Mouse (Mus musculus) limb, embryonic 13.5 days (tissue): ENCODE results near the gene Ift140. TPM values are rescaled to one million over a fixed set of nuclear protein-coding genes. Genes with fewer than 3 reads are reported as not detected.
A peak's percentile ranks its signal among the peaks of the same experiment; 100 is the strongest.

ENCODE experiments used
- ATAC-seq: fragments of 200-750 bp; cut with Nextera tagmentation; 2 replicates; pipeline ENCODE4 v1.8.0; 2017; ENCODE audit warnings: low read depth, moderate number of reproducible peaks, moderate TSS enrichment; ENCODE audit not compliant: low FRiP score
- H3K27ac ChIP-seq: fragments of 300-500 bp; sonication (generic); 2 replicates; pipeline ENCODE4 v1.5.1; 2015; ENCODE audit warnings: inconsistent platforms, mild to moderate bottlenecking, moderate library complexity
- H3K27me3 ChIP-seq: fragments of 300-500 bp; sonication (generic); 2 replicates; pipeline ENCODE4 v1.6.1; 2015; ENCODE audit warnings: mild to moderate bottlenecking, inconsistent platforms
- H3K36me3 ChIP-seq: fragments of 300-500 bp; sonication (generic); 2 replicates; pipeline ENCODE4 v1.6.1; 2015; ENCODE audit warnings: inconsistent platforms, mild to moderate bottlenecking, moderate library complexity
- H3K4me1 ChIP-seq: fragments of 300-500 bp; sonication (generic); 2 replicates; pipeline ENCODE4 v1.6.1; 2015; ENCODE audit warnings: inconsistent platforms
- H3K4me2 ChIP-seq: fragments of 300-500 bp; sonication (generic); replicated peaks from 2 replicates; pipeline ENCODE4 v1.6.1; 2015; ENCODE audit warnings: inconsistent platforms, mild to moderate bottlenecking, moderate library complexity
- H3K4me3 ChIP-seq: fragments of 300-500 bp; sonication (generic); 2 replicates; pipeline ENCODE4 v1.5.1; 2015; ENCODE audit warnings: moderate library complexity, mild to moderate bottlenecking, inconsistent platforms
- H3K9ac ChIP-seq: fragments of 300-500 bp; sonication (generic); 2 replicates; pipeline ENCODE4 v1.6.1; 2015; ENCODE audit warnings: mild to moderate bottlenecking, inconsistent platforms
- H3K9me3 ChIP-seq: fragments of 300-500 bp; sonication (generic); 2 replicates; pipeline ENCODE4 v1.6.1; 2016; ENCODE audit warnings: inconsistent platforms
- WGBS: fragments of 180-500 bp; shearing (Covaris S2); methylation state at CpG from one replicate; pipeline ENCODE4 v1.1.7; 2015; 5-methylcytosine and 5-hydroxymethylcytosine counted together
- polyA plus RNA-seq: library from polyadenylated mRNA; unstranded; fragments of >200 nt; fragmentation: Nextera tagmentation; extraction: Ambion mirVana; gene quantifications from 2 replicates; pipeline ENCODE4 v1.2.1, GENCODE M21; 2015

Gene Ift140
- polyA plus RNA-seq, 1 experiment from 2014 or later: 22.5 TPM

DNA sequence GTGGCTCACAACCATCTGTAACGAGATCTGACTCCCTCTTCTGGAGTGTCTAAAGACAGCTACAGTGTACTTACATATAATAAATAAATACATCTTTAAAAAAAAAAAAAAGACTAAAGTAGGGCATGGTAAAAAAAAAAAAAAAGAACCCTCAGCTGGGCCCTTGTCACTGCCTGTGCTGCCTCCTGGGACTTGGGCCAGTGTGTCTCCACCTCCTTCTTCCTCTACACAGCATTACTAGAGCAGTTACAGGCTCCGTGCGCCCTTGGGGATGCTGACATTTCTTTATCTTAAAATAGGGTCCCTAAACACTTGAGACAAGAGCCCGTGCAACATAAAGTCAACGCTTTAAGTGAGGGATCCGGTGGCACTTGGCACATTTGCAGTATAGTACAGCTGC is 31.3 kb downstream of the Ift140 start:
- Histone ChIP-seq H3K9me3 (no peaks in the 10 kb centered on the region), H3K9ac (no peak overlapping the region), H3K4me2 (no peak overlapping the region), H3K4me3 (no peak overlapping the region), H3K27me3 (no peaks in the 10 kb centered on the region), H3K36me3 (peaks cover 55% of the 10 kb centered on the region), H3K27ac (no peak overlapping the region), H3K4me1 (no peaks in the 10 kb centered on the region)
- 88% methylated on average over 6 of the region's 6 CpGs for WGBS
- no peak for ATAC-seq

GRCm38 (mm10) chr17:25053274-25053673 is 37.4 kb downstream of the Ift140 start:
- ATAC-seq: no peak
- Histone ChIP-seq H3K9me3 (no peaks in the 10 kb centered on the region), H3K4me1 (no peaks in the 10 kb centered on the region), H3K27me3 (no peaks in the 10 kb centered on the region), H3K4me2 (no peak overlapping the region), H3K36me3 (peaks cover 80% of the 10 kb centered on the region), H3K4me3 (no peak overlapping the region), H3K27ac (no peak overlapping the region), H3K9ac (no peak overlapping the region)
- WGBS: 84% methylated on average over 9 of the region's 9 CpGs

GRCm38 (mm10) chr17:25057041-25057440 is 41.2 kb downstream of the Ift140 start:
- H3K9me3 ChIP-seq: no peaks in the 10 kb centered on the region
- H3K9ac ChIP-seq: no peak overlapping the region
- no peak overlapping the region for H3K4me3 ChIP-seq
- no peak overlapping the region for H3K27ac ChIP-seq
- H3K36me3 ChIP-seq: peaks cover 83% of the 10 kb centered on the region
- no peak overlapping the region for H3K4me2 ChIP-seq
- WGBS: 80% methylated on average over 6 of the region's 6 CpGs
- no peak for ATAC-seq
- H3K27me3 ChIP-seq: no peaks in the 10 kb centered on the region
- no peaks in the 10 kb centered on the region for H3K4me1 ChIP-seq

DNA sequence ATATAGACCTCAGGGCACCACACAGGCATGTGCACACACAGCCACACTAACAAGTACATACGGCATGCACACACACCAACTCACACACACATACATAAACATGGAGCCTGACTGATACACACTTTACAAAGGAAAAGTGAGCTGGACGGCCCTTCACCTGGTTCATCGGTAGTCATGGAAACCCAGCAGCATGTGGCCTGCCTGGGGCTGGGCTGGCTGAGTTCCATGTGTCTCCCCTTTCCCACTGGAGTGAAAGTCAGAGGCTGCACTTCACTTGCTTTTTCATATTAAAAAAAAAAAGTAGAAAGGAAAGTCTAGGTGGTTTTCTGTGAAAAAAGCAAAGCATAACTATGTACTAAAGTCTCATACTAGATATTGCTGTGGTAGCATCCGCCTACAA is 47.4 kb downstream of the Ift140 start:
- 81% methylated on average over 4 of the region's 4 CpGs for WGBS
- Histone ChIP-seq H3K9me3 (no peaks in the 10 kb centered on the region), H3K36me3 (peaks cover 56% of the 10 kb centered on the region), H3K4me1 (peaks cover 4% of the 10 kb centered on the region; the same call in 1 of the 2 replicates), H3K4me2 (no peak overlapping the region), H3K27me3 (no peaks in the 10 kb centered on the region), H3K4me3 (no peak overlapping the region), H3K9ac (no peak overlapping the region), H3K27ac (no peak overlapping the region)
- no peak for ATAC-seq

GRCm38 (mm10) chr17:25063872-25064271 is 48.0 kb downstream of the Ift140 start:
- Histone ChIP-seq H3K4me2 (no peak overlapping the region), H3K27ac (peak overlapping the region; percentile 22; the same call in 1 of the 2 replicates), H3K27me3 (no peaks in the 10 kb centered on the region), H3K4me3 (no peak overlapping the region), H3K9ac (no peak overlapping the region), H3K9me3 (no peaks in the 10 kb centered on the region), H3K36me3 (peaks cover 53% of the 10 kb centered on the region), H3K4me1 (peaks cover 4% of the 10 kb centered on the region; the same call in 1 of the 2 replicates)
- ATAC-seq: no peak
- 88% methylated on average over 12 of the region's 12 CpGs for WGBS

- Histone ChIP-seq H3K4me3 (no peak overlapping the region), H3K36me3 (peaks cover 49% of the 10 kb centered on the region), H3K27me3 (no peaks in the 10 kb centered on the region), H3K9me3 (no peaks in the 10 kb centered on the region), H3K4me1 (peaks cover 4% of the 10 kb centered on the region; the same call in 1 of the 2 replicates), H3K9ac (no peak overlapping the region), H3K27ac (no peak overlapping the region), H3K4me2 (no peak overlapping the region)
- no peak for ATAC-seq
- WGBS: 78% methylated on average over 9 of the region's 9 CpGs
These were observed 48.5 kb downstream of the Ift140 start for GRCm38 (mm10) chr17:25064351-25064750.

DNA sequence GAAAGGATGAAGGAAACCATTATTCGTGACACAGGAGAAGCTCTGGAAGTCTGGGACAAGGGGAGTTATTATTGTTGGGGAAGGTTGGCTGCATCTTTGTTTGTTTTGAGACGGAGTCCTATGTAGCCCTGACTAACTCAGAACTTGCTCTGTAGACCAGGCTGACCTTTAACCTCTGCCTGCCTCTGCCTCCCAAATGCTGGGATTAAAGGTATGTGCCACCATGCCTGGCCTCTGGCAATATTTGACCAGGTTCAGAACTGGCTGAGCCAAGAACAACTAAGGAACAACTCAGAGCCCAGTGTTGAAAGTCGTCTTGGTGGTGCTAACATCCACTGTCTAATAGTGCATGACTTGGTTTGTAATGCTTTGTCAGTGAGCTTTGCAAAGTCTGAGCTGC is 49.3 kb downstream of the Ift140 start:
- WGBS: 88% methylated on average over 3 of the region's 3 CpGs
- H3K27me3 ChIP-seq: no peaks in the 10 kb centered on the region
- no peaks in the 10 kb centered on the region for H3K9me3 ChIP-seq
- H3K4me1 ChIP-seq: peaks cover 4% of the 10 kb centered on the region; the same call in 1 of the 2 replicates
- H3K4me2 ChIP-seq: no peak overlapping the region
- H3K4me3 ChIP-seq: no peak overlapping the region
- no peak overlapping the region for H3K9ac ChIP-seq
- no peak overlapping the region for H3K27ac ChIP-seq
- H3K36me3 ChIP-seq: peaks cover 50% of the 10 kb centered on the region
- ATAC-seq: no peak

DNA sequence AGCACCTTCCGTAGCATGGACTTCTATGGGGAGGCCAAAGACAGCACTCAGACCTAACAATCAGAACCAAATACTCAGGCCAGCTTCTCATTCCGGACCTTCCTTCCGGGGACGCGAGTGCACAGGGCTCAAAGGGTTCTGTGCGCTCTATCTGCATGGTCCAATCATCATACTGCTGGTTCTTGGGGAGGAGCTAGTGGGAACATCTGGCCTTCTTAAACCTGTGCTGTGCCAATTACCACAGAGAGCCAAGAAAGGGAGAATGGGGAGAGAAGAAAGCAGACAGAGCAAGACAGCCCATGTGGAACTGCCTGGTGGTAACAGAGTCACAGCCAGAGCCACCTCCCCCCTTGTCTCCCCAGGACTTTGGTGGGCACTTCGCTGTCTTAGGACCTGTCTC is 50.7 kb downstream of the Ift140 start:
- Histone ChIP-seq H3K9ac (no peak overlapping the region), H3K4me3 (no peak overlapping the region), H3K27me3 (no peaks in the 10 kb centered on the region)

DNA sequence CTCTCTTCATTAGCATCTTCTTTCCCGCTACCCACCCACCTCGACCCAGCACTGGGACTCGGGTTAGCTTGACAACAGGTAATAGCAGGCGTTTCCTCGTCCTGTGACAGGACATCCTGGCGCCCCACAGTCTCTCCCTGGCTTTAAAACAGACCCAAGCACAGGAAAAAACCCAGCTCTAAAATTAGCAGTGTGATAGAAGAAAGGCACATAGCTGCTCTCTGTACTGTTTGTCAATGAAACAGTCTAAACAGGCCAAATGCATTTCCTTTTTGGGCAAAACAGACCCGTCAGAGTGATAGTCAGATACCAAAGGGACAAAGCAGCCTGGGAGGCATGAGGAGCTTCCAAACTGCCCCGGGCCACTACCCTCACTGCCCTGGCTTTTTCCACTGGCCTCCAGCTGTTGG is 51.6 kb downstream of the Ift140 start:
- 61% methylated on average over 8 of the region's 8 CpGs for WGBS
- peaks cover 36% of the 10 kb centered on the region for H3K36me3 ChIP-seq
- H3K4me3 ChIP-seq: no peak overlapping the region
- H3K4me2 ChIP-seq: no peak overlapping the region
- no peak overlapping the region for H3K9ac ChIP-seq
- H3K27ac ChIP-seq: no peak overlapping the region
- H3K27me3 ChIP-seq: no peaks in the 10 kb centered on the region
- no peak for ATAC-seq
- no peaks in the 10 kb centered on the region for H3K9me3 ChIP-seq
- peaks cover 4% of the 10 kb centered on the region; the same call in 1 of the 2 replicates for H3K4me1 ChIP-seq

More for the DNA sequence above, 50.7 kb downstream of the Ift140 start:
- no peak for ATAC-seq
- Histone ChIP-seq H3K27ac (no peak overlapping the region), H3K4me1 (peaks cover 4% of the 10 kb centered on the region; the same call in 1 of the 2 replicates), H3K36me3 (peaks cover 41% of the 10 kb centered on the region), H3K4me2 (no peak overlapping the region), H3K9me3 (no peaks in the 10 kb centered on the region)
- WGBS: 91% methylated on average over 7 of the region's 7 CpGs

DNA sequence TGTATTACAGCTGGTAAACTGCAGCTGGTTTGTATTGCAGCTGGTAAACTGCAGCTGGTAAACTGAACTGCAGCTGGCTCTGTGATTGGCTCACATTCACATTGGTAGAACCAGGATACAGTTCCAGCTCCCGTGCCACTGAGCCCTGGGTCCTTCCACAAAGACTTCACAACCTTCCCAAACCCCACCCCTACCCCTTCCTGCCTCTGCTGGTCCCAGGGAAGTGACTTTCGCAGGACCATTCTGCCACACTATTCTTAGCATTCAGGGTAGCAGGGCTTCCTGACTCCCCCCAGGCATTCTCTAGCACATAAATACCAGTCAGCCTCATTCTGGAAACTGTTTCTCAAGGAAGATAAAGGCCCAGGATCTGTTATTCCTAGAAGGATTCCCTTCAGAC is 52.8 kb downstream of the Ift140 start:
- Histone ChIP-seq H3K27me3 (no peaks in the 10 kb centered on the region), H3K9ac (no peak overlapping the region), H3K4me3 (no peak overlapping the region), H3K4me1 (no peaks in the 10 kb centered on the region), H3K27ac (no peak overlapping the region), H3K4me2 (no peak overlapping the region), H3K36me3 (peaks cover 37% of the 10 kb centered on the region), H3K9me3 (no peaks in the 10 kb centered on the region)
- 55% methylated on average over 2 of the region's 2 CpGs for WGBS
- no peak for ATAC-seq

DNA sequence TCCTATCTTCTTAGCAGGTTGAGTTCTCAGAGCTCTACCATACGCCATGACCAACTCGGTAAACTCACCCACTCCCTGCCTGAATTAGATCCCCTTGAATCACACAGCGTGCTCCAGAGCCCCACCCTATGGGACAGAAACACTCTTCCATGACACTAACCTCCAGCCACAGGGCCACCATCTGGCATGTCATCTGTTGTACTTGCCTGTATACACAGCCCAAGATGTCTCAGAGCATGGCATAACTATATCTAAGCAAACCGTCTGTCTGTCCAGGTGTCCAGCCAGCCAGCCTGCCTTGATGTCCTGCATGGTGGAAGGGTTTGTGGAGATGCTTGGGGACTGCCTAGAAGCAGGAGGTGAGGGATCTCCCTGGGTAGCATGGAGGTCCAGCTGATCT is 61.0 kb downstream of the Ift140 start:
- H3K36me3 ChIP-seq: peaks cover 6% of the 10 kb centered on the region; the same call in 1 of the 2 replicates
- H3K4me2 ChIP-seq: no peak overlapping the region
- no peak overlapping the region for H3K4me3 ChIP-seq
- H3K9me3 ChIP-seq: no peaks in the 10 kb centered on the region
- no peak for ATAC-seq
- H3K27me3 ChIP-seq: no peaks in the 10 kb centered on the region
- WGBS: 91% methylated on average over 4 of the region's 4 CpGs
- peaks cover 23% of the 10 kb centered on the region for H3K4me1 ChIP-seq
- H3K27ac ChIP-seq: no peak overlapping the region
- no peak overlapping the region for H3K9ac ChIP-seq

DNA sequence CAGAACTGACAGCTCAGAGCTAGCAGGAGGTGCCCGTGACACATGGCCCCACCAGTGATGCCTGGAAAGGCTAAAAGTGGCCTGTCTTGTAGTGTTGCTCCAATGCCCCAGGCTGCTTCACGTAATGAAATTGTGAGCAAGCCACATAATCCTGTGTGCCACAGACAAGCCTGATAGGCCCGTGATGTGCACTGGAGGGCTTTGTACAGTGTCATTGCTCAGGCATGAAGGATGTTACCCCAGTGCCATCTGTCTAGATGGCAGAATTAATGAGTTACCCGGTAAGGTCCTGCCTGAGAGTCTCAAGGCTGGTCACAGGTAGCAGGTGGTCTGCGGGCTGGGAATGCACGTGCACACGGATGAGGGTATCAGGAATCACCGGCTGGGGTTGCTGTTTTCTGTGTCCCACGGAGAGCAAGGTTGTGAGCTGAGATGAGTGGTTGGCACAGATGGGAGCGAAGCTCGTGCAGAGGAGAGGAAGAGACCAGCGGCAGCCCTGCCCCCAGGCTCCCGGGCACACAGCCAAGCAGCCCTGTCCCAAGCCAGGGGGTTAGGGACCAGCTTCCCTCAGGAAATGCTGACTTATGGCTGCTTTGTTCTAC is 62.0 kb downstream of the Ift140 start:
- peaks cover 33% of the 10 kb centered on the region for H3K4me1 ChIP-seq
- no peak for ATAC-seq
- peak overlapping the region; percentile 28 for H3K4me2 ChIP-seq

DNA sequence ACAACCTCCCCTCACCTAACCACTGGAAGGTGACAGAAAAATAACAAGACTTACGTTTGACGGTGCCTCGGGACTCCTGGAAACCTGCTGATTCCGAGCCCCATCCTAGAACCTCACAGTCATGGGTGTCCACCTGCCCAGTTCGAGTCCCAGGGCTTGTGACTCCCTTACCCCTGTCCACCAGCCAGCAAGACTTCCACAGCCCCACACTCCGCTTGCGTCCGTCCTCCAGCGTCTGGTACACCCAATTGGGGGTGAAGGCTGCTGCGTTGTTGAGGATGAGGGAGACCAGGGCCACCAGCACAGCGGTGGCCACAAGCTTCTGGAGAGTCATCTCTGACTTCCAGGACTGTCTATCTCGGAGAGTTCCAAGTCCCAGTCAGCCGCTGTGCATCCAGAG is 64.3 kb downstream of the Ift140 start:
- H3K4me3 ChIP-seq: peak overlapping the region; percentile 27
- ATAC-seq: no peak
- H3K27ac ChIP-seq: 0 out of 2 replicates have a peak overlapping the region, but pooled peaks have one; percentile 45
- peaks cover 56% of the 10 kb centered on the region for H3K4me1 ChIP-seq
- no peaks in the 10 kb centered on the region; the same call in 1 of the 2 replicates for H3K36me3 ChIP-seq
- no peaks in the 10 kb centered on the region for H3K27me3 ChIP-seq
- H3K9ac ChIP-seq: 0 out of 2 replicates have a peak overlapping the region, but pooled peaks have one; percentile 10
- 89% methylated on average over 13 of the region's 13 CpGs for WGBS
- peak overlapping the region; percentile 3; the same call in 1 of the 2 replicates for H3K4me2 ChIP-seq
- no peaks in the 10 kb centered on the region for H3K9me3 ChIP-seq

More for the DNA sequence above, 62.0 kb downstream of the Ift140 start:
- Histone ChIP-seq H3K9me3 (no peaks in the 10 kb centered on the region), H3K36me3 (no peaks in the 10 kb centered on the region; the same call in 1 of the 2 replicates), H3K27ac (peak overlapping the region; percentile 44; the same call in 1 of the 2 replicates), H3K9ac (peak overlapping the region; percentile 48; the same call in 1 of the 2 replicates), H3K27me3 (no peaks in the 10 kb centered on the region), H3K4me3 (peak overlapping the region; percentile 7; the same call in 1 of the 2 replicates)
- 67% methylated on average over 13 of the region's 13 CpGs for WGBS
